Mouse (Mus musculus) embryonic facial prominence, embryonic 12.5 days (tissue): ENCODE measurements around the gene Neb. TPM values are rescaled to one million over a fixed set of nuclear protein-coding genes. Genes with fewer than 3 reads are reported as not detected.

Experiments
- ATAC-seq: fragments of 200-750 bp; cut with Nextera tagmentation; 2 replicates; pipeline ENCODE4 v1.8.0; 2017; ENCODE audit not compliant: insufficient number of reproducible peaks, insufficient read depth, low FRiP score, low TSS enrichment
- H3K27ac ChIP-seq: fragments of 300-500 bp; sonication (generic); 2 replicates; pipeline ENCODE4 v1.5.1; 2016; ENCODE audit warnings: mild to moderate bottlenecking
- H3K27me3 ChIP-seq: fragments of 300-500 bp; sonication (generic); 2 replicates; pipeline ENCODE4 v1.6.1; 2016; ENCODE audit warnings: mild to moderate bottlenecking, moderate library complexity
- H3K36me3 ChIP-seq: fragments of 300-500 bp; sonication (generic); 2 replicates; pipeline ENCODE4 v1.6.1; 2016; ENCODE audit warnings: mild to moderate bottlenecking
- H3K4me1 ChIP-seq: fragments of 300-500 bp; sonication (generic); 2 replicates; pipeline ENCODE4 v1.6.1; 2016
- H3K4me2 ChIP-seq: fragments of 300-500 bp; sonication (generic); replicated peaks from 2 replicates; pipeline ENCODE4 v1.6.1; 2016; ENCODE audit warnings: mild to moderate bottlenecking, moderate library complexity
- H3K4me3 ChIP-seq: fragments of 300-500 bp; sonication (generic); 2 replicates; pipeline ENCODE4 v1.5.1; 2016; ENCODE audit warnings: mild to moderate bottlenecking
- H3K9ac ChIP-seq: fragments of 300-500 bp; sonication (generic); 2 replicates; pipeline ENCODE4 v1.6.1; 2016; ENCODE audit warnings: mild to moderate bottlenecking, moderate library complexity
- H3K9me3 ChIP-seq: fragments of 300-500 bp; sonication (generic); 2 replicates; pipeline ENCODE4 v1.6.1; 2016; ENCODE audit warnings: mild to moderate bottlenecking, moderate library complexity
- WGBS: fragments of 180-500 bp; shearing (Covaris S2); methylation state at CpG from one replicate; pipeline ENCODE4 v1.1.7; 2016; 5-methylcytosine and 5-hydroxymethylcytosine counted together
- polyA plus RNA-seq: library from polyadenylated mRNA; unstranded; fragments of >200 nt; fragmentation: Nextera tagmentation; extraction: Ambion mirVana; gene quantifications from 2 replicates; pipeline ENCODE4 v1.2.1, GENCODE M21; 2016

The Neb gene
- polyA plus RNA-seq, 1 experiment from 2014 or later, result 30.8 TPM

- no peaks in the 10 kb centered on the region for H3K27me3 ChIP-seq
- no peak overlapping the region for H3K4me3 ChIP-seq
- no peak overlapping the region for H3K9ac ChIP-seq
- no peaks in the 10 kb centered on the region for H3K4me1 ChIP-seq
- WGBS, result 74% methylated on average over 5 of the region's 5 CpGs
- H3K9me3 ChIP-seq, result no peaks in the 10 kb centered on the region
- no peak for ATAC-seq
- H3K4me2 ChIP-seq, result no peak overlapping the region
- no peak overlapping the region for H3K27ac ChIP-seq
- no peaks in the 10 kb centered on the region for H3K36me3 ChIP-seq
Observed at GRCm38 (mm10) chr2:52224366-52224765, 153.9 kb downstream of the Neb start.

- Histone ChIP-seq H3K27me3 (no peaks in the 10 kb centered on the region), H3K4me3 (no peak overlapping the region), H3K27ac (no peak overlapping the region), H3K4me1 (no peaks in the 10 kb centered on the region), H3K4me2 (no peak overlapping the region), H3K9ac (no peak overlapping the region), H3K9me3 (no peaks in the 10 kb centered on the region), H3K36me3 (no peaks in the 10 kb centered on the region)
- 44% methylated on average over 8 of the region's 8 CpGs for WGBS
- no peak for ATAC-seq
Observed at GRCm38 (mm10) chr2:52220074-52220473, 158.2 kb downstream of the Neb start.

GRCm38 (mm10) chr2:52215945-52216344 lies 162.3 kb downstream of the Neb start:
- WGBS, result 93% methylated on average over 8 of the region's 8 CpGs
- ATAC-seq, result no peak
- no peaks in the 10 kb centered on the region for H3K9me3 ChIP-seq

GRCm38 (mm10) chr2:52212561-52212961 lies 165.7 kb downstream of the Neb start:
- no peaks in the 10 kb centered on the region for H3K36me3 ChIP-seq
- H3K4me3 ChIP-seq, result no peak overlapping the region
- no peak overlapping the region for H3K4me2 ChIP-seq
- no peak overlapping the region for H3K27ac ChIP-seq
- H3K9ac ChIP-seq, result no peak overlapping the region
- no peaks in the 10 kb centered on the region for H3K27me3 ChIP-seq
- H3K9me3 ChIP-seq, result no peaks in the 10 kb centered on the region
- no peak for ATAC-seq
- WGBS, result 89% methylated on average over 11 of the region's 11 CpGs
- H3K4me1 ChIP-seq, result no peaks in the 10 kb centered on the region

More at GRCm38 (mm10) chr2:52215945-52216344, 162.3 kb downstream of the Neb start:
- Histone ChIP-seq H3K36me3 (no peaks in the 10 kb centered on the region), H3K4me3 (no peak overlapping the region), H3K27me3 (no peaks in the 10 kb centered on the region), H3K4me1 (no peaks in the 10 kb centered on the region), H3K4me2 (no peak overlapping the region), H3K27ac (no peak overlapping the region), H3K9ac (no peak overlapping the region)

GRCm38 (mm10) chr2:52211358-52211899 lies 166.8 kb downstream of the Neb start:
- H3K4me3 ChIP-seq, result no peak overlapping the region
- no peaks in the 10 kb centered on the region for H3K36me3 ChIP-seq
- no peaks in the 10 kb centered on the region for H3K9me3 ChIP-seq
- H3K4me2 ChIP-seq, result no peak overlapping the region
- no peaks in the 10 kb centered on the region for H3K27me3 ChIP-seq
- H3K4me1 ChIP-seq, result no peaks in the 10 kb centered on the region
- ATAC-seq, result no peak
- H3K27ac ChIP-seq, result no peak overlapping the region
- no peak overlapping the region for H3K9ac ChIP-seq
- 44% methylated on average over 5 of the region's 5 CpGs for WGBS

GRCm38 (mm10) chr2:52210685-52211084 lies 167.6 kb downstream of the Neb start:
- no peak overlapping the region for H3K9ac ChIP-seq
- no peaks in the 10 kb centered on the region for H3K4me1 ChIP-seq
- H3K27ac ChIP-seq, result no peak overlapping the region
- 88% methylated on average over 7 of the region's 7 CpGs for WGBS
- H3K27me3 ChIP-seq, result no peaks in the 10 kb centered on the region
- no peak for ATAC-seq
- H3K36me3 ChIP-seq, result no peaks in the 10 kb centered on the region
- no peak overlapping the region for H3K4me2 ChIP-seq
- no peaks in the 10 kb centered on the region for H3K9me3 ChIP-seq
- no peak overlapping the region for H3K4me3 ChIP-seq

- Histone ChIP-seq H3K9me3 (no peaks in the 10 kb centered on the region), H3K4me1 (no peaks in the 10 kb centered on the region), H3K27ac (no peak overlapping the region), H3K36me3 (no peaks in the 10 kb centered on the region), H3K27me3 (no peaks in the 10 kb centered on the region), H3K9ac (no peak overlapping the region), H3K4me2 (no peak overlapping the region), H3K4me3 (no peak overlapping the region)
- WGBS, result 78% methylated on average over 4 of the region's 4 CpGs
- ATAC-seq, result no peak
Observed at GRCm38 (mm10) chr2:52204992-52205391, 173.3 kb downstream of the Neb start.

- Histone ChIP-seq H3K36me3 (no peaks in the 10 kb centered on the region), H3K27me3 (no peaks in the 10 kb centered on the region), H3K27ac (no peak overlapping the region), H3K4me2 (no peak overlapping the region), H3K9ac (no peak overlapping the region), H3K9me3 (no peaks in the 10 kb centered on the region), H3K4me1 (no peaks in the 10 kb centered on the region), H3K4me3 (no peak overlapping the region)
- ATAC-seq, result no peak
- WGBS, result 91% methylated on average over 6 of the region's 6 CpGs
Observed at GRCm38 (mm10) chr2:52193629-52194028, 184.6 kb downstream of the Neb start.

GRCm38 (mm10) chr2:52179678-52180077 lies 198.6 kb downstream of the Neb start:
- no peak overlapping the region for H3K4me2 ChIP-seq
- no peak for ATAC-seq
- 80% methylated on average over 1 of the region's 1 CpGs for WGBS
- H3K4me1 ChIP-seq, result no peaks in the 10 kb centered on the region
- no peak overlapping the region for H3K27ac ChIP-seq
- H3K4me3 ChIP-seq, result no peak overlapping the region
- no peaks in the 10 kb centered on the region for H3K36me3 ChIP-seq
- H3K9me3 ChIP-seq, result no peaks in the 10 kb centered on the region
- H3K9ac ChIP-seq, result no peak overlapping the region
- H3K27me3 ChIP-seq, result no peaks in the 10 kb centered on the region

- ATAC-seq, result no peak
- Histone ChIP-seq H3K9ac (no peak overlapping the region), H3K4me1 (no peaks in the 10 kb centered on the region), H3K36me3 (no peaks in the 10 kb centered on the region), H3K9me3 (no peaks in the 10 kb centered on the region), H3K27ac (no peak overlapping the region), H3K27me3 (no peaks in the 10 kb centered on the region), H3K4me2 (no peak overlapping the region), H3K4me3 (no peak overlapping the region)
- WGBS, result 91% methylated on average over 9 of the region's 9 CpGs
Observed at GRCm38 (mm10) chr2:52177726-52178125, 200.5 kb downstream of the Neb start.

- Histone ChIP-seq H3K27ac (no peak overlapping the region), H3K36me3 (no peaks in the 10 kb centered on the region), H3K9ac (no peak overlapping the region), H3K4me1 (no peaks in the 10 kb centered on the region), H3K4me3 (no peak overlapping the region), H3K27me3 (no peaks in the 10 kb centered on the region), H3K4me2 (no peak overlapping the region), H3K9me3 (no peaks in the 10 kb centered on the region)
- ATAC-seq, result no peak
- WGBS, result 95% methylated on average over 7 of the region's 7 CpGs
Observed at GRCm38 (mm10) chr2:52177184-52177583, 201.1 kb downstream of the Neb start.

- Histone ChIP-seq H3K4me1 (no peaks in the 10 kb centered on the region), H3K4me3 (no peak overlapping the region), H3K9me3 (no peaks in the 10 kb centered on the region), H3K9ac (no peak overlapping the region), H3K36me3 (no peaks in the 10 kb centered on the region), H3K27ac (no peak overlapping the region), H3K4me2 (no peak overlapping the region), H3K27me3 (no peaks in the 10 kb centered on the region)
- WGBS, result 70% methylated on average over 8 of the region's 8 CpGs
- ATAC-seq, result no peak
Observed at GRCm38 (mm10) chr2:52176537-52176936, 201.7 kb downstream of the Neb start.

GRCm38 (mm10) chr2:52174951-52175350 lies 203.3 kb downstream of the Neb start:
- ATAC-seq, result no peak
- no peak overlapping the region for H3K4me2 ChIP-seq
- no peaks in the 10 kb centered on the region for H3K9me3 ChIP-seq
- H3K36me3 ChIP-seq, result no peaks in the 10 kb centered on the region
- no peaks in the 10 kb centered on the region for H3K4me1 ChIP-seq
- H3K27ac ChIP-seq, result no peak overlapping the region
- H3K27me3 ChIP-seq, result no peaks in the 10 kb centered on the region
- 85% methylated on average over 4 of the region's 4 CpGs for WGBS
- no peak overlapping the region for H3K9ac ChIP-seq
- no peak overlapping the region for H3K4me3 ChIP-seq
